Mouse (Mus musculus) neural tube, embryonic 15.5 days (tissue): ENCODE data around the gene Ccdc33. TPM values are rescaled to one million over a fixed set of nuclear protein-coding genes. Genes with fewer than 3 reads are reported as not detected.

Experiments
- ATAC-seq: fragments of 200-750 bp; cut with Nextera tagmentation; 2 replicates; pipeline ENCODE4 v1.8.0; 2017; ENCODE audit warnings: mild to moderate bottlenecking, moderate TSS enrichment, moderate library complexity; ENCODE audit not compliant: low FRiP score
- H3K27ac ChIP-seq: fragments of 300-500 bp; sonication (generic); replicated peaks from 2 replicates; pipeline ENCODE4 v1.5.1; 2015; ENCODE audit warnings: mild to moderate bottlenecking, inconsistent platforms
- H3K27me3 ChIP-seq: fragments of 300-500 bp; sonication (generic); replicated peaks from 2 replicates; pipeline ENCODE4 v1.6.1; 2015; ENCODE audit warnings: inconsistent platforms
- H3K36me3 ChIP-seq: fragments of 300-500 bp; sonication (generic); 2 replicates; pipeline ENCODE4 v1.6.1; 2015; ENCODE audit warnings: inconsistent platforms
- H3K4me1 ChIP-seq: fragments of 300-500 bp; sonication (generic); 2 replicates; pipeline ENCODE4 v1.6.1; 2015; ENCODE audit warnings: inconsistent platforms
- H3K4me2 ChIP-seq: fragments of 300-500 bp; sonication (generic); 2 replicates; pipeline ENCODE4 v1.6.1; 2015; ENCODE audit warnings: inconsistent platforms, mild to moderate bottlenecking, moderate library complexity
- H3K4me3 ChIP-seq: fragments of 300-500 bp; sonication (generic); replicated peaks from 2 replicates; pipeline ENCODE4 v1.5.1; 2015; ENCODE audit warnings: mild to moderate bottlenecking, inconsistent platforms
- H3K9ac ChIP-seq: fragments of 300-500 bp; sonication (generic); replicated peaks from 2 replicates; pipeline ENCODE4 v1.6.1; 2015; ENCODE audit warnings: mild to moderate bottlenecking, inconsistent platforms
- H3K9me3 ChIP-seq: fragments of 300-500 bp; sonication (generic); replicated peaks from 2 replicates; pipeline ENCODE4 v1.6.1; 2016; ENCODE audit warnings: inconsistent platforms
- WGBS: fragments of 180-500 bp; shearing (Covaris S2); methylation state at CpG from one replicate; pipeline ENCODE4 v1.1.7; 2015; ENCODE audit warnings: mixed read lengths; 5-methylcytosine and 5-hydroxymethylcytosine counted together
- polyA plus RNA-seq: library from polyadenylated mRNA; unstranded; fragments of >200 nt; fragmentation: Nextera tagmentation; extraction: Ambion mirVana; gene quantifications from 2 replicates; pipeline ENCODE4 v1.2.1, GENCODE M21; 2015

Gene Ccdc33
- polyA plus RNA-seq, 1 experiment from 2014 or later: 0.13 TPM

- Histone ChIP-seq H3K27me3 (peaks cover 48% of the 10 kb centered on the region), H3K27ac (no peak overlapping the region), H3K4me2 (no peak overlapping the region), H3K9ac (no peak overlapping the region), H3K4me1 (peaks cover 31% of the 10 kb centered on the region), H3K9me3 (no peaks in the 10 kb centered on the region), H3K4me3 (no peak overlapping the region), H3K36me3 (no peaks in the 10 kb centered on the region)
- 20% methylated on average over 8 of the region's 8 CpGs for WGBS
- ATAC-seq: no peak
Observed at GRCm38 (mm10) chr9:58129508-58129907, 10.9 kb upstream of the Ccdc33 start.

GRCm38 (mm10) chr9:58128926-58129413 lies 10.3 kb upstream of the Ccdc33 start:
- Histone ChIP-seq H3K9me3 (no peaks in the 10 kb centered on the region), H3K36me3 (no peaks in the 10 kb centered on the region), H3K27ac (no peak overlapping the region), H3K27me3 (peaks cover 49% of the 10 kb centered on the region), H3K4me2 (peak overlapping the region; percentile 22; the same call in 1 of the 2 replicates), H3K4me1 (peaks cover 27% of the 10 kb centered on the region), H3K4me3 (no peak overlapping the region), H3K9ac (no peak overlapping the region)
- WGBS: 6% methylated on average over 13 of the region's 13 CpGs
- no peak for ATAC-seq

- no peaks in the 10 kb centered on the region for H3K36me3 ChIP-seq
- H3K4me1 ChIP-seq: peaks cover 24% of the 10 kb centered on the region
- H3K9ac ChIP-seq: no peak overlapping the region
- no peak overlapping the region for H3K4me3 ChIP-seq
- H3K27me3 ChIP-seq: peaks cover 49% of the 10 kb centered on the region
- WGBS: 33% methylated on average over 4 of the region's 4 CpGs
- H3K4me2 ChIP-seq: no peak overlapping the region
- H3K27ac ChIP-seq: no peak overlapping the region
- no peaks in the 10 kb centered on the region for H3K9me3 ChIP-seq
- no peak for ATAC-seq
Observed at GRCm38 (mm10) chr9:58125811-58126210, 7.2 kb upstream of the Ccdc33 start.

- no peak overlapping the region for H3K4me2 ChIP-seq
- H3K9ac ChIP-seq: no peak overlapping the region
- peaks cover 24% of the 10 kb centered on the region for H3K4me1 ChIP-seq
- H3K27me3 ChIP-seq: peaks cover 42% of the 10 kb centered on the region
- no peaks in the 10 kb centered on the region for H3K36me3 ChIP-seq
- ATAC-seq: no peak
- H3K9me3 ChIP-seq: no peaks in the 10 kb centered on the region
- H3K4me3 ChIP-seq: no peak overlapping the region
- WGBS: 61% methylated on average over 3 of the region's 3 CpGs
- H3K27ac ChIP-seq: no peak overlapping the region
Observed at GRCm38 (mm10) chr9:58125085-58125484, 6.5 kb upstream of the Ccdc33 start.

GRCm38 (mm10) chr9:58116024-58116651 lies 2.5 kb downstream of the Ccdc33 start:
- 40% methylated on average over 7 of the region's 7 CpGs for WGBS
- Histone ChIP-seq H3K9ac (no peak overlapping the region), H3K9me3 (no peaks in the 10 kb centered on the region), H3K4me2 (no peak overlapping the region), H3K4me3 (no peak overlapping the region), H3K27ac (no peak overlapping the region), H3K36me3 (no peaks in the 10 kb centered on the region), H3K4me1 (peaks cover 52% of the 10 kb centered on the region), H3K27me3 (peaks cover 18% of the 10 kb centered on the region)
- ATAC-seq: no peak

- 14% methylated on average over 7 of the region's 7 CpGs for WGBS
- no peak overlapping the region for H3K4me3 ChIP-seq
- no peaks in the 10 kb centered on the region for H3K9me3 ChIP-seq
- H3K9ac ChIP-seq: no peak overlapping the region
- H3K27me3 ChIP-seq: peaks cover 15% of the 10 kb centered on the region
- peak overlapping the region; percentile 35; the same call in 1 of the 2 replicates for H3K27ac ChIP-seq
- no peak overlapping the region for H3K4me2 ChIP-seq
- ATAC-seq: no peak
- peaks cover 59% of the 10 kb centered on the region for H3K4me1 ChIP-seq
- H3K36me3 ChIP-seq: no peaks in the 10 kb centered on the region
Observed at GRCm38 (mm10) chr9:58115297-58115925, 3.2 kb downstream of the Ccdc33 start.

GRCm38 (mm10) chr9:58114019-58114418 lies 4.6 kb downstream of the Ccdc33 start:
- no peak for ATAC-seq
- H3K27ac ChIP-seq: peak overlapping the region; percentile 35
- no peaks in the 10 kb centered on the region for H3K9me3 ChIP-seq
- peaks cover 59% of the 10 kb centered on the region for H3K4me1 ChIP-seq
- no peak overlapping the region for H3K4me3 ChIP-seq
- no peaks in the 10 kb centered on the region for H3K36me3 ChIP-seq
- 0 out of 2 replicates have a peak overlapping the region, but pooled peaks have one; percentile 34 for H3K9ac ChIP-seq
- peak overlapping the region; percentile 50; the same call in 1 of the 2 replicates for H3K4me2 ChIP-seq
- peaks cover 15% of the 10 kb centered on the region for H3K27me3 ChIP-seq
- 6% methylated on average over 9 of the region's 9 CpGs for WGBS

- peak overlapping the region; percentile 34 for H3K9ac ChIP-seq
- no peaks in the 10 kb centered on the region for H3K9me3 ChIP-seq
- peak overlapping the region; percentile 85 for H3K27ac ChIP-seq
- peak; percentile 29; the same call in 1 of the 2 replicates for ATAC-seq
- H3K4me2 ChIP-seq: peak overlapping the region; percentile 50
- peaks cover 59% of the 10 kb centered on the region for H3K4me1 ChIP-seq
- WGBS: 2% methylated on average over 22 of the region's 22 CpGs
- peak overlapping the region; percentile 14 for H3K4me3 ChIP-seq
- peaks cover 12% of the 10 kb centered on the region for H3K27me3 ChIP-seq
- H3K36me3 ChIP-seq: no peaks in the 10 kb centered on the region
Observed at GRCm38 (mm10) chr9:58113279-58113884, 5.2 kb downstream of the Ccdc33 start.

- no peaks in the 10 kb centered on the region for H3K9me3 ChIP-seq
- no peaks in the 10 kb centered on the region for H3K36me3 ChIP-seq
- peak; percentile 58; the same call in 1 of the 2 replicates for ATAC-seq
- no peak overlapping the region for H3K9ac ChIP-seq
- peak overlapping the region; percentile 85 for H3K27ac ChIP-seq
- H3K27me3 ChIP-seq: peaks cover 12% of the 10 kb centered on the region
- H3K4me3 ChIP-seq: no peak overlapping the region
- H3K4me1 ChIP-seq: peaks cover 59% of the 10 kb centered on the region
- H3K4me2 ChIP-seq: peak overlapping the region; percentile 50
- 2% methylated on average over 6 of the region's 6 CpGs for WGBS
Observed at GRCm38 (mm10) chr9:58112866-58113278, 5.8 kb downstream of the Ccdc33 start.

- Histone ChIP-seq H3K4me2 (peak overlapping the region; percentile 50; the same call in 1 of the 2 replicates), H3K9ac (no peak overlapping the region)
Observed at GRCm38 (mm10) chr9:58112321-58112751, 6.3 kb downstream of the Ccdc33 start.

GRCm38 (mm10) chr9:58111431-58111830 lies 7.2 kb downstream of the Ccdc33 start:
- peak overlapping the region; percentile 85 for H3K27ac ChIP-seq
- no peak overlapping the region for H3K4me3 ChIP-seq
- no peaks in the 10 kb centered on the region for H3K9me3 ChIP-seq
- no peaks in the 10 kb centered on the region for H3K36me3 ChIP-seq
- 36% methylated on average over 6 of the region's 6 CpGs for WGBS
- peaks cover 3% of the 10 kb centered on the region; the same call in 1 of the 2 replicates for H3K27me3 ChIP-seq
- H3K9ac ChIP-seq: no peak overlapping the region
- H3K4me1 ChIP-seq: peaks cover 65% of the 10 kb centered on the region
- H3K4me2 ChIP-seq: no peak overlapping the region
- no peak for ATAC-seq

More at GRCm38 (mm10) chr9:58112321-58112751, 6.3 kb downstream of the Ccdc33 start:
- peak overlapping the region; percentile 85 for H3K27ac ChIP-seq
- 12% methylated on average over 6 of the region's 6 CpGs for WGBS
- H3K27me3 ChIP-seq: peaks cover 8% of the 10 kb centered on the region
- peak; percentile 49 for ATAC-seq
- no peaks in the 10 kb centered on the region for H3K9me3 ChIP-seq
- no peak overlapping the region for H3K4me3 ChIP-seq
- H3K36me3 ChIP-seq: no peaks in the 10 kb centered on the region
- peaks cover 65% of the 10 kb centered on the region for H3K4me1 ChIP-seq
